Mouse (Mus musculus): Measurements from ENCODE around the gene Ccdc155. TPM values are rescaled to one million over a fixed set of nuclear protein-coding genes. Genes with fewer than 3 reads are reported as not detected.

The Ccdc155 gene
- total RNA-seq, 2 experiments from 2014 or later = 1.1 to 1.9 TPM

- intact Hi-C loops (cut with DNase I) = no loop called here
- DNase-seq = no peak
Observed at GRCm38 (mm10) chr7:45151303-45151702, 53.4 kb downstream of the Ccdc155 start.

DNA sequence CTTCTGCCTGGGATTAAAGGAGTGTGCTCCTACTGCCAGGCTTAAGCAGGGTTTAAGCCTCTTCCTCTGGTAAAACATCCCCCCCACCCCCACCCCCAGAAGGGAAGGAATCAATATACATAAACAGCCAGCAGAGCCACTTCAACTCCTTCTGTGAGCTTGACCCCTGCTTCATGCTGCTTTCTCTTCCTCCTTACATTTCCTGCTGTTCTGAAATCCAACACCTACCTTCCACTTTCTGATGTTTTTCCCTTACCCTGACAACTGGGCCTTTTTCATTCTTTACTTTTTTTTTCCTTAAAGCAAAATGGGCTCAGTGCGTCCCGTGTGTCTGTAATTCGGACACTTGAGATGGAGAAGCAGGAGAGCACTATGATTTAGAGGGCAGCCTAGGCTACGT, 54.4 kb downstream of the Ccdc155 start:
- DNase-seq = no peak
- intact Hi-C loops (cut with DNase I) = no loop called here

DNA sequence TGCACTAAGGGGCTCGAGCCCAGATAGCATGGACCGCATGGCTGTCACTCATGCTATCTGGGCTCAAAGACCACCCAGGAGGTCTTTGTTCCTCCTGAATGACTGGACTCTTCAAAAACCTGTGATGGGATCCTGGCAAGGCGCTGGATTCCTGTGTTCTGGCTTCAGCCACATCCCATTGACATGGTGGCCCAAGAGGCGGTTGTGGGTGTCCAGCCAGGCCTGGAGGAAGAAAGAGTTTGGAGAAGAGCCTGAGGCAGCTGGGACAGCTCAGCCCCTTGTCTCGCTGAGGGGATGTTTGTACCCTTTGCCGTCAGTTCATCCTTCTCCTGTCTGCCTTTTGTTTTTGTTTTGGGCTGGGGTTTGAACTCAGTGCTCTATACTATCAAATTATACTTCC, 55.1 kb downstream of the Ccdc155 start:
- no peak for DNase-seq
- intact Hi-C loops (cut with DNase I) = no loop called here

GRCm38 (mm10) chr7:45148534-45149098, 56.1 kb downstream of the Ccdc155 start:
- DNase-seq = no peak
- intact Hi-C loops (cut with DNase I) = no loop called here

DNA sequence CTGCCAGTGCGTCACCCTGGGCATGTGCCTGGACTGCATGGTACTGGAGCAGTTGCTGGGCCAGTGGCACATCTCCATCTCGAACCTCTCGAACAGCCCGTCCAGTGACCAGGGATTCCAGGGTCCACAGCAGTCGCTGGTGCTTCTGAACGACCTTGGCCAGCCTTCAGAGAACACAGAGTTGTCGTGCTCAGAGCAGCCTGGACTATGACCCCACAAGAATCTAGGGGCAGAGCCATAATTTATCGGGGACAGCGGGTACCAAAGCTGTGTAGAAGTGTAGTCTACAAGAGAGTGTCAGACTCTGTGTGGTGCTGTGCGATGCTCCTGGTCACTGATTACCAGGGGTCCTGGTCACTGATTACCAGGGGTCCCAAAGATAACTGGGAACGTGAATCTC, 56.8 kb downstream of the Ccdc155 start:
- intact Hi-C loops (cut with DNase I) = no loop called here
- DNase-seq = no peak

GRCm38 (mm10) chr7:45147267-45147666, 57.4 kb downstream of the Ccdc155 start:
- no peak for DNase-seq
- intact Hi-C loops (cut with DNase I) = no loop called here

DNA sequence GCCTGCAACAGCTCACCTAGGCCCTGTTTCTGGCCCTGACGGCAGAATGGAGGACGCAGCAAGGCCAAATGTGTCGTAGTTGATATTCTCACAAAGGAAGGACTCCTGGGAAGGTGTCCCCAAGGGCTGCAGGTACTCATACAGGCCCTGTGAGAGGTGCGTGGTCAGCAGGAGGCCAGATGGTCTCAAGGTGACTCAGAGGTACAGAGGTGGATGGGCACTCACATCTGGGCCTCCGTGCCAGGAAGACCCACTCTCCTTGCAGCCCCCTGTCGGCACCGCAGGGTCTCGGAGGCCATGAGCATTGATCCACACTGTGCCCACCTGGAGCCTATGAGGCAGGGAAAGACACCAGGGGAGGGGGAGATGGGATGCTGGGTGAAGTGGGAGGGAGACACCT, 59.2 kb downstream of the Ccdc155 start:
- intact Hi-C loops (cut with DNase I) = no loop called here
- no peak for DNase-seq

- intact Hi-C loops (cut with DNase I) = no loop called here
- no peak for DNase-seq
Observed at GRCm38 (mm10) chr7:45144368-45145174, 60.1 kb downstream of the Ccdc155 start.

DNA sequence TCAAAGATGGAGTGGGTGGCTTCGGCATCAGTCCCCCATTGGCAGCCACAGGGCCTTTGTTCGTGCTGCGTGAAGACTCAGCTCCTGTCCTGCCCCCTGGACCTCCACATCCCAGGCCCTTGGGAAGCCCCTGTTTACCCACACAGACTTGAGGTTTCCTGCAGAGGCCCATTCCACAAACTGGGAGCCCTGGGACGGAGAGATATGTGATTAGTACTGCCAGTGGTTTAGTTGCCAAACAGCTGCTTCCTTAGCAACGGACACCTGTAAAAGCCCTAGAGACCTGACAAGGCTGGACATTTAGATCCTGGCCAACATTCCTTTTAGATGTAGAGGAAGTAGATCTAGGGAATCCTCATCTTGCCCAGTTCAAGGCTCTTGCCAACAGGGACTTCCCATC, 62.8 kb downstream of the Ccdc155 start:
- intact Hi-C loops (cut with DNase I) = no loop called here
- DNase-seq = no peak

DNA sequence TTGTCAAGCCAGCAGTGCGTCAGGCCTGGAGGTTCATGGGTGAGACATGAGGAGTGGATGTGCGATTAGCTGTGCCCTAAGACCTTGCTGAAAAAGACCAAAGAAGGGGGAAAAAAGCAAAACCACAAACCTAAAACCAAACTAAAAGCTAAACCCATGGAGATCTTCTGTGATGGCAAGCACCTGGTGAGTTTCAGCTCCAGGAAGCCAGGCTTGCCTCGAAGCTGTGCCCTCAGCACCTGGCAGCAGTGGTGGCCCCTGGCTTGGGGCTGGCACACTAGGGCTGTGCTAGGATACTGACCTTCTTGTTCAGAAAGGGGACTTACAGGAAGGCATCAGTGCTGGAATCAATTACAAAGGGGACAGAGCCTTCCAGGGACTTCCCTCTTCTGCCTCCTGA, 63.4 kb downstream of the Ccdc155 start:
- no peak for DNase-seq
- intact Hi-C loops (cut with DNase I) = no loop called here

- DNase-seq = peak; percentile 69
Observed at GRCm38 (mm10) chr7:45139904-45140723, 64.6 kb downstream of the Ccdc155 start.

DNA sequence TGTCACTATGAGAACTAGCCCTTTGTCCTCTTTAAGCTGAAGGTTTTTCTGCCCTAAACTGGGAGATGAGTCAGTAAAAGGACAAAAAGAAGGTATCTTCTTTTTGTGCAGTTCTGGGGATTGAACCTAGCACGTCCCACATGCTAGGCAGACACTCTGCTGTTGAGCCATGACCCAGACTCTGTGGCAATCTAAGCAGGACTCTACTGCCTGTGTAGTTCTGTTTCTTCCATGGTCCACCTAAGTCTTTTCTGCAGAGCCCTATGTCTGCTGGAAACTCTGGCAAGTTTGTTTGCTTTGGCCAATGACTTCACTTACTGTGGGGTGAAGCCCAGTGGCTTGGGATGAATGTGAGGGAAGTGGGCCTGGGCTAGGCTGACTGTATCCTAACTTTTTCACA, 66.3 kb downstream of the Ccdc155 start:
- no peak for DNase-seq
- intact Hi-C loops (cut with DNase I) = no loop called here

More at GRCm38 (mm10) chr7:45139904-45140723, 64.6 kb downstream of the Ccdc155 start:
- intact Hi-C loops (cut with DNase I) = no loop called here

GRCm38 (mm10) chr7:45137171-45138006, 67.3 kb downstream of the Ccdc155 start:
- no peak for DNase-seq
- intact Hi-C loops (cut with DNase I) = no loop called here

GRCm38 (mm10) chr7:45135993-45136567, 68.6 kb downstream of the Ccdc155 start, which contains the start of the genes Gm45713 and Flt3l:
TSS of gene Gm45713 (minus strand) at chr7:45136231.
TSS of gene Flt3l (minus strand) at chr7:45136432.
- intact Hi-C loops (cut with DNase I) = no loop called here
- DNase-seq = peak; percentile 88

GRCm38 (mm10) chr7:45135370-45135769, 69.3 kb downstream of the Ccdc155 start:
- intact Hi-C loops (cut with DNase I) = no loop called here
- DNase-seq = no peak

DNA sequence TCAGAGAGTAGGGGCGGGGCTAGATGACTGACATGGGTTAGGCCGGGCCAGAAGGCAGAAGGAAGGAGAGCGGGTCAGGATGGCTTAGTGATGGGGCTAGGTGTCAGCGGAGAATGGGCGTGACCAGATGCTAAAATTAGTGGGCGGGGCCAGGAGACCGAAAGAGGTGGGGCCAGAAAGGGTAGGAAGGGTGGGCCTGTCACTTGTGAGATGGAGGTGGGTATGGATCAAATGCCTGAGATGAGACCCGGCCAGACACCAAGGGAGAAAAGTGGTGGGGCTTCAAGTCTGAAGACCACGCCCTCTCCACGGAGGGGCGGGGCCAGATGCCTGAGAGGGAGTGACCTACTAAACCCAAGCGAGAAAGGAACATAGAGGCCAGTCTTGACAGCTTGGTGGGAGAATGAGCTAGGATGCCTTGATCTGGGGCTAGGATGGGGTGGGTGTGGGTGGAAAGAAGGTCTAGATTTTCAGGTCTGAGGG, 70.1 kb downstream of the Ccdc155 start:
- intact Hi-C loops (cut with DNase I) = no loop called here
- no peak for DNase-seq

Data from left cerebral cortex, postnatal 4 days (tissue).